Mouse (Mus musculus): ENCODE measurements around the gene Mbd4. TPM values are rescaled to one million over a fixed set of nuclear protein-coding genes. Genes with fewer than 3 reads are reported as not detected.
"Not testable (repeated sequence)": the region's sequence is repeated elsewhere in the genome, so short reads cannot be mapped to it uniquely, and the experiment has no call there.

Gene Mbd4
- polyA plus RNA-seq, 1 experiment from 2014 or later, result 18.6 TPM

GRCm38 (mm10) chr6:115830779-115831601 is 22.2 kb downstream of the Mbd4 start:
- Histone ChIP-seq H3K27ac (no peak overlapping the region), H3K9me3 (no peaks in the 10 kb centered on the region), H3K36me3 (no peaks in the 10 kb centered on the region), H3K4me3 (no peak overlapping the region), H3K4me1 (no peaks in the 10 kb centered on the region), H3K9ac (no peak overlapping the region), H3K4me2 (no peak overlapping the region), H3K27me3 (no peaks in the 10 kb centered on the region)
- no peak for ATAC-seq (ENCODE audit: insufficient number of reproducible peaks, low FRiP score, low TSS enrichment, low read depth)
- WGBS, result 78% methylated on average over 6 of the region's 6 CpGs

DNA sequence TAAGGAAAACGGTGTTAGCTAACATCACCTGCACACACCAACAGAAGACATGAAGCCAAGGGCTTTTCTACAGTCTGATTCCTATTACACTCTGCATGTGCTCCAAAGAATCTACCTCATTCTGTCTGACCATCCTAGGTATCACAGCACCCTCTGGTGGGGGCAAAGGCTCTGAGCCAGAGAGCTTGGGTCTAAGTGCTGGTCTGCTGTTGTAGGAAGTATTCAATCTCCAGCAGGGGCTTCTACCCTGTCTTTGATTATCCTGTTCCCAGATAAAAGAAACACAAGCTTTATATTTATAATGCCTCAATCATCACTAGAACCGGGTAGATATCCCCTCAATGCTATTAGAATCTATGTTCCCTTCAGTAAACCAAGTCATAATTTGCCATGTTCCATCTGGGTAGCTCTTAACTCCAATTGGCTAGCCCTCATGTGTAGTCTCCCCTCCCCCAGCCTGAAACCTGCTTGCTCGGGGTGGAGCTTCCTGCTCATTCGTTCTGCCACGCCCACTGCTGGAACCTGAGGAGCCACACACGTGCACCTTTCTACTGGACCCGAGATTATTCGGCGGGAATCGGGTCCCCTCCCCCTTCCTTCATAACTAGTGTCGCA is 29.2 kb downstream of the Mbd4 start:
- not testable (repeated sequence) for H3K4me1 ChIP-seq, H3K9me3 ChIP-seq, H3K27me3 ChIP-seq, H3K27ac ChIP-seq, H3K36me3 ChIP-seq, H3K9ac ChIP-seq
- ATAC-seq (ENCODE audit: insufficient number of reproducible peaks, low FRiP score, low TSS enrichment, low read depth), result peak; percentile 83; the same call in 1 of the 2 replicates
- peak overlapping the region; percentile 15; the same call in 1 of the 2 replicates for H3K4me3 ChIP-seq
- WGBS, result 5% methylated on average over 6 of the region's 11 CpGs
- peak overlapping the region; percentile 31 for H3K4me2 ChIP-seq

DNA sequence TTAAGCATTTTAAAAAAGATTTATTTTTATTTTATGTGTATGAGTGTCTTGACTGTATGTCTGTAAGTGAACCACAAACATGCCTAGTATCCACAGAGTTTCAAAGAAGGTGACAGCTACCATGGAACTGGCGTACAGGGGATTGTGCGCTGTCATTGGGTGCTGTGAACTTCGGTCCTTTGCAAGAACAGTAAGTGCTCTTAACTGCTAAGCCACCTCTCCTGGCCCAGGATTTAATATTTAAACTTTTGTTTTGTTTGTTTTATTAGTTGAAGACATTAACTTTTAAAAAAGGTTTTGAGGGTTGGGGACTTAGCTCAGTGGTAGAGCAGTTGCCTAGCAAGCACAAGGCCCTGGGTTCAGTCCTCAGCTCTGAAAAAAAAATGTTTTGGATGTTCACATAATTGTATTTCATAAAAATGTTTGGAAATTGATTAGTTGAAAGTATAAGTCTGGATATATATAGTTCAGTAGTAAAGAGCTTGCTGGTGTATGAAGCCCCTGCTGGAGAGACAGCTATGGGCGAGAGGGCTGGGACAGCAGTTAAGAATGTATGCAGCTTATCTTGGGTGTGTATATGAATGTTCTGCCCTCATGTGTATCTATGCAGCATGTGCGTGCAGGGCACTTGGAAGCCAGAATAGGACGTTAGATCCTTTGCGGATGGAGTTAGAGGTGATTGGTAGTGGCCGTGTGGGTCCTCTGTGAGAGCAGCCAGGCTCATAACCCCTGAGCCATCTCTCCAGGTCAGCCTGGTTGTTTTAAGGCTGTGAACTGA is 31.8 kb downstream of the Mbd4 start:
- Histone ChIP-seq H3K36me3 (no peaks in the 10 kb centered on the region), H3K27me3 (no peaks in the 10 kb centered on the region), H3K4me1 (no peaks in the 10 kb centered on the region), H3K27ac (no peak overlapping the region), H3K4me2 (no peak overlapping the region), H3K9me3 (no peaks in the 10 kb centered on the region), H3K9ac (no peak overlapping the region), H3K4me3 (no peak overlapping the region)
- ATAC-seq (ENCODE audit: insufficient number of reproducible peaks, low FRiP score, low TSS enrichment, low read depth), result no peak
- 86% methylated on average over 8 of the region's 8 CpGs for WGBS

DNA sequence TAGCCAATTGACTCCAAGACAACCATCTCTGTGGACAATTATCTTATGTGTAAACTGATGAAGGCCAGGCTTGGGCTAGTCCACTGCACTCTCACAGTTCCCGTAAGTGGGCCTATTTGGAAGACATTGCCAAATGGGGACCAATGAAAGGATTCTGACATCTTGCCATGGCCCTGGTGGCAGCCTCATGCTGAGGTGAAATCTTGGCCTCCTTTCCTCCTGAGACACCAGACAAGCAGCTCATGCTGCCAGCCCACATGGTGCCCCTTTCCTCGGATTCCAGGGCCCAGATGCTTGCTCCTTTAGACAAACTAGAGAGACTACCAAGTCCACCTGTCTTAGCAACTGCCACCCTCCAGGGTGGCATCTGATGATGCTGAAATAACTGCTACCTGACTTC is 35.0 kb downstream of the Mbd4 start:
- no peak overlapping the region for H3K4me2 ChIP-seq
- 72% methylated on average over 2 of the region's 2 CpGs for WGBS
- H3K9ac ChIP-seq, result no peak overlapping the region
- H3K27me3 ChIP-seq, result no peaks in the 10 kb centered on the region
- H3K4me1 ChIP-seq, result no peaks in the 10 kb centered on the region
- H3K27ac ChIP-seq, result no peak overlapping the region
- ATAC-seq (ENCODE audit: insufficient number of reproducible peaks, low FRiP score, low TSS enrichment, low read depth), result no peak
- H3K9me3 ChIP-seq, result no peaks in the 10 kb centered on the region
- no peak overlapping the region for H3K4me3 ChIP-seq
- H3K36me3 ChIP-seq, result no peaks in the 10 kb centered on the region

- Histone ChIP-seq H3K27me3 (no peaks in the 10 kb centered on the region), H3K4me1 (no peaks in the 10 kb centered on the region), H3K9ac (no peak overlapping the region), H3K9me3 (no peaks in the 10 kb centered on the region), H3K27ac (no peak overlapping the region), H3K4me2 (no peak overlapping the region), H3K36me3 (no peaks in the 10 kb centered on the region), H3K4me3 (no peak overlapping the region)
- no peak for ATAC-seq (ENCODE audit: insufficient number of reproducible peaks, low FRiP score, low TSS enrichment, low read depth)
- 80% methylated on average over 4 of the region's 4 CpGs for WGBS
Observed at GRCm38 (mm10) chr6:115815041-115815440, 38.1 kb downstream of the Mbd4 start.

GRCm38 (mm10) chr6:115814104-115814503 is 39.1 kb downstream of the Mbd4 start:
- Histone ChIP-seq H3K4me1 (no peaks in the 10 kb centered on the region), H3K36me3 (no peaks in the 10 kb centered on the region), H3K4me3 (no peak overlapping the region), H3K4me2 (no peak overlapping the region), H3K27ac (no peak overlapping the region), H3K27me3 (no peaks in the 10 kb centered on the region), H3K9me3 (no peaks in the 10 kb centered on the region), H3K9ac (no peak overlapping the region)
- ATAC-seq (ENCODE audit: insufficient number of reproducible peaks, low FRiP score, low TSS enrichment, low read depth), result no peak
- WGBS, result 34% methylated on average over 4 of the region's 4 CpGs

GRCm38 (mm10) chr6:115811606-115812005 is 41.6 kb downstream of the Mbd4 start:
- peaks cover 8% of the 10 kb centered on the region for H3K4me1 ChIP-seq
- peaks cover 8% of the 10 kb centered on the region for H3K36me3 ChIP-seq
- no peak overlapping the region for H3K4me3 ChIP-seq
- no peaks in the 10 kb centered on the region for H3K27me3 ChIP-seq
- 66% methylated on average over 8 of the region's 8 CpGs for WGBS
- H3K27ac ChIP-seq, result no peak overlapping the region
- ATAC-seq (ENCODE audit: insufficient number of reproducible peaks, low FRiP score, low TSS enrichment, low read depth), result no peak
- H3K9me3 ChIP-seq, result no peaks in the 10 kb centered on the region
- H3K9ac ChIP-seq, result no peak overlapping the region
- no peak overlapping the region for H3K4me2 ChIP-seq

GRCm38 (mm10) chr6:115808488-115809231 is 44.5 kb downstream of the Mbd4 start, which contains the start of gene Rpl32:
Gene Rpl32 (minus strand): TSS chr6:115808747.
- H3K27ac ChIP-seq, result peak within 1 kb of the TSS; percentile 98
- peaks cover 18% of the 10 kb centered on the region for H3K4me1 ChIP-seq
- H3K4me2 ChIP-seq, result peak within 1 kb of the TSS; percentile 66
- H3K4me3 ChIP-seq, result peak within 1 kb of the TSS; percentile 73
- H3K27me3 ChIP-seq, result no peaks in the 10 kb centered on the region
- peak; percentile 67; the same call in 1 of the 2 replicates for ATAC-seq (ENCODE audit: insufficient number of reproducible peaks, low FRiP score, low TSS enrichment, low read depth)
- peak within 1 kb of the TSS; percentile 94 for H3K9ac ChIP-seq
- WGBS, result under 1% methylated on average over 47 of the region's 47 CpGs
- no peaks in the 10 kb centered on the region for H3K9me3 ChIP-seq
- H3K36me3 ChIP-seq, result peaks cover 37% of the 10 kb centered on the region

DNA sequence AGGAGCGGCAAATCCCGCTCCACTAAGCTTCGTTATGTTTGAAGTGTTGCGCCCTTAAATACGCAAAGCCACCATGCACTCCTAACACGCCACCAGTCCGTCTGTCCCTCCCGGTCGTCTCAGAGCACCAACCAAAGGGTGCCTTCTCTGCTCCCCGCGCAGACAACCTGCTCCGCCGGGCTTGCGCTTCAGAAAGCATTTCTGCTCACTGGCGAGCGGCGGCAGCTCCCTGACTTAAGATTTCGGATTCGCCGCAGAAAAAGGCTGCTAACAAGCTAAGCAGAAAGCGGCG is 45.0 kb downstream of the Mbd4 start:
- peak overlapping the region; percentile 66 for H3K4me2 ChIP-seq
- peak overlapping the region; percentile 73 for H3K4me3 ChIP-seq
- no peak for ATAC-seq (ENCODE audit: insufficient number of reproducible peaks, low FRiP score, low TSS enrichment, low read depth)
- H3K27ac ChIP-seq, result peak overlapping the region; percentile 98
- no peaks in the 10 kb centered on the region for H3K9me3 ChIP-seq
- peak overlapping the region; percentile 94 for H3K9ac ChIP-seq
- H3K27me3 ChIP-seq, result no peaks in the 10 kb centered on the region
- 0% methylated on average over 22 of the region's 22 CpGs for WGBS
- peaks cover 18% of the 10 kb centered on the region for H3K4me1 ChIP-seq
- peaks cover 41% of the 10 kb centered on the region for H3K36me3 ChIP-seq

DNA sequence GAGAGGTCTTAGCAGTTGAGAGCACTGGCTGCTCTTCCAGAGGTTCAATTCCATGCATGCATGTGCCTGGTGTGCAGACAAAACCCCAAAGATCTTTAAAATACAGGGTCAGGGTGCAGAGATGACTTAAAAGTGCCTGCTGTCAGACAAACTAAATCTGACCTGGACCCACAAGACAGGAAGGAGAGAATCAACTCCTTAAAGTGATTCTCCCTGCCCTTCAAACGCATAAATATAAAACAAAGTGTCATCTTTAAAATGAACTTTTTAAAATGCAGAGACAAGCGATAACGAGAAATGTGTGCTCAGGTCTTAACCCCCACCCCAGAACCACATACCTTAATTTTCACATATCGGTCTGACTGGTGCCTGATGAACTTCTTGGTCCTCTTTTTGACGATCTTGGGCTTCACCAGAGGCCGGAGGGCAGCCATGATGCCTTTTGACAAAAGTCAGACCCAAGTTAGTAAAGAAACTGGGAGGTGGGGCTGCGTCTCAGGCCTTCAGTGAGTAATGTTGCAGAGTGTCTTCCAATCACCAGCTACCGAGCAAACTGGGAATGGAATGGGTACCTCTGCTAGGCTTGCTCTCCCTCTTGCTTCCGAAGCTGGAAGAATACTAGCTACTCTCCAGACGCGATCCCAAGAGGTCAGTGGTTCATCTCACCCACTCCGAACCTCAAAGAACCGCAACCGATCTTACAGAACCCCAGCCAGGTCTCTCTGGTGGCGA is 45.5 kb downstream of the Mbd4 start:
- no peaks in the 10 kb centered on the region for H3K27me3 ChIP-seq
- H3K4me2 ChIP-seq, result peak overlapping the region; percentile 66
- peak overlapping the region; percentile 94 for H3K9ac ChIP-seq
- H3K9me3 ChIP-seq, result no peaks in the 10 kb centered on the region
- H3K4me3 ChIP-seq, result peak overlapping the region; percentile 73
- peaks cover 44% of the 10 kb centered on the region for H3K36me3 ChIP-seq
- peak overlapping the region; percentile 98 for H3K27ac ChIP-seq
- WGBS, result 1% methylated on average over 15 of the region's 15 CpGs
- peaks cover 18% of the 10 kb centered on the region for H3K4me1 ChIP-seq
- ATAC-seq (ENCODE audit: insufficient number of reproducible peaks, low FRiP score, low TSS enrichment, low read depth), result no peak

All from limb, embryonic 15.5 days (tissue).